Mouse (Mus musculus) CD4-positive helper T cell, adult 2 months (primary cell): ENCODE results near the gene Klhdc9.
"Not testable (repeated sequence)": the region's sequence is repeated elsewhere in the genome, so short reads cannot be mapped to it uniquely, and the experiment has no call there.

Source experiments
- DNase-seq: peaks from one replicate; pipeline ENCODE4 v3.0.0-alpha.2; 2012; ENCODE audit warnings: low read depth, missing footprints, low spot score

Klhdc9 gene

DNA sequence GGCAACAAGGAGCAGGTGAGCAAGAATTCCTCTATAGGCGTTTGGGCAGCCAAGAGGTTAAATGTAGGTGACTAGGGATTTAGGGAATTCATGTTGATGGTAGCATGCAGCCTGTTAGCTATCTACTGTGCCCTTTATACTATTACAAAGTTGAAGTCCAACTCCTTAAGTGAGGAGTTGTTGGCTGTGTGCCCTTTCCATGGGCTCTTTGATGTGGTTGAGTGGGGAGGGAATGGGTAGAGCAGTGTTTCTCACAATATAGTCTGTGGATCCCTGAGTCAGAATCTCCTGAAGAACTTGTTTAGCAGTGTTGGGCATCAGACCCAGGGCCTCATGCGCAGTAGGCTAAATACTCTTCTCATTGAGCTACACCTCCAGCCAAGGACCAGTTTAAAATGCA, 3.8 kb downstream of the Klhdc9 start:
- no peak for DNase-seq

DNA sequence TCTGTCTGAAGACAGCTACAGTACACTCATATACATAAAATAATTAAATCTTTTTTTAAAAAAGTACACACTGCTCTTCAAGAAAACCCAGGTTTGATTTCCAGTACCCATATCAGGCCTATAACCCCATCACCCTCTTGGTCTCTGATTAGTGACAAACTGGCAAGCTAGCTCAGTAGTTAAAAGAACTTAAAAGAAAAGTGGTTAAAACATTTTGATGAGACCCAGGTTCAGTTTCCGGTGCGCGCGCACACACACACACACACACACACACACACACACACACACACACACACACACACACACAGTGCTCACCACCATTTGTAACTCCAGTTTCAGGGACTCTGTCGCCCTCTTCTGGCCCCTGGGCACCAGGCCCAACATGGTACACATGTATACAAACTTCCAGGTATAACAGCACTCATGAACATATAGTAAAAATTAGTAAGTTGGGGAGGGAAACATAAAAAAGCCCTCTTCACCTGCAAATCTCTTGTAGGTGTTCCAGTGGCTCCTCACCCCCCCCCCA, 4.7 kb downstream of the Klhdc9 start:
- peak; percentile 90 for DNase-seq

DNA sequence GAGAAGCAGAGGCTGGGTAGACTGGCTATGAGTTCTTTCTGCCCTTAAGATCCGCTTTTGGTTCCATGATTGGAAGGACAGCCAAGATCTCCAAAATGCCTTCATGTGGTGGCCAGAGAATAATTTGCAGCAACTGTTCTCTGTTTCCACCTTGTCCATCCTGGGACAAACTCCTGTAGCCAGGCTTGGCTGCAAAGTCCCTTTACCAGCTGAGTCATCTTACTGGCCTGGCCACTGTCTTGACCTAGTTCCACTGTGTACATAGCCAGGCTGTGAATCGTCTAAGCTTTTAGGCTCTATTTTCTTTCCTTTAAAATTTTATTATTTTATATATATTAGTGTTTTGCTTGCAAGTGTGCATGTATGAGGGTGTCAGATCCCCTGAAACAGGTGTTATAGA, 11.4 kb downstream of the Klhdc9 start:
- no peak for DNase-seq

DNA sequence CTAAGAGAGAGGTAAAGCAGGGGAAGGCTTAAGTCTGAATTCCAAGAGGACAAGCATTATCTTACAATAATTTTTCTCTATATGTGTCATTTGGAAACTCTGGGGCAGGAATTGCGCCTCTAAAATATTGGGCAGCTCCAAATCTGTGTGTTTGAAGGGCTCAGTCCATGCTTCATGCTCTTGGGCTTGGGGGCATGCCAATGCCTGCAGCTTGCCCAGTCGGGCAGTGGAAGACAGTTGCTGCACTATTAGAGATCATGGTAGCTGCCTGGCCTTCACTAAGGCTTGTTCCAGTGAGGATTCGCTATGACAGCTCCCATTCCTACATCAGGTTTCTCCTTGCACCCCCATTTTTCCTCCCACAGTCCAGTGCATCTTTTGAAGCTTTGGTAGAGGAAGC, 11.9 kb downstream of the Klhdc9 start:
- no peak for DNase-seq

DNA sequence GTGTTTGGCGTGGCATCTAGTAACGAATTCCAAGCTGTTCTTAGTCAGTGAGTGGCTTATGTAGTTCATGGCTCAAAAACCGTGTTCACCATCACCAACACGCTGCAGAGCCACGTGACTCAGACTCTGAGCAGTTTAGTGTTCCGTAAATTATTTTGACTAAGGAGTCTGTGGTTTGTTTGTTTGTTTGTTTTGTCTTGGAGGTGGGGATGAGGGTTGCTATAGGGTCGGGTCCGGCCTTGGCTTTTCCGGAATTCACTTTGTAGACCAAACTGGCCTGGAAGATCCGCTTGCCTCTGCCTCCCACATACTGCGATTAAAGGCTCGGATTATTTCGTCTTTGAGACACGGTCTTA, 14.5 kb downstream of the Klhdc9 start:
- DNase-seq: peak; percentile 42

DNA sequence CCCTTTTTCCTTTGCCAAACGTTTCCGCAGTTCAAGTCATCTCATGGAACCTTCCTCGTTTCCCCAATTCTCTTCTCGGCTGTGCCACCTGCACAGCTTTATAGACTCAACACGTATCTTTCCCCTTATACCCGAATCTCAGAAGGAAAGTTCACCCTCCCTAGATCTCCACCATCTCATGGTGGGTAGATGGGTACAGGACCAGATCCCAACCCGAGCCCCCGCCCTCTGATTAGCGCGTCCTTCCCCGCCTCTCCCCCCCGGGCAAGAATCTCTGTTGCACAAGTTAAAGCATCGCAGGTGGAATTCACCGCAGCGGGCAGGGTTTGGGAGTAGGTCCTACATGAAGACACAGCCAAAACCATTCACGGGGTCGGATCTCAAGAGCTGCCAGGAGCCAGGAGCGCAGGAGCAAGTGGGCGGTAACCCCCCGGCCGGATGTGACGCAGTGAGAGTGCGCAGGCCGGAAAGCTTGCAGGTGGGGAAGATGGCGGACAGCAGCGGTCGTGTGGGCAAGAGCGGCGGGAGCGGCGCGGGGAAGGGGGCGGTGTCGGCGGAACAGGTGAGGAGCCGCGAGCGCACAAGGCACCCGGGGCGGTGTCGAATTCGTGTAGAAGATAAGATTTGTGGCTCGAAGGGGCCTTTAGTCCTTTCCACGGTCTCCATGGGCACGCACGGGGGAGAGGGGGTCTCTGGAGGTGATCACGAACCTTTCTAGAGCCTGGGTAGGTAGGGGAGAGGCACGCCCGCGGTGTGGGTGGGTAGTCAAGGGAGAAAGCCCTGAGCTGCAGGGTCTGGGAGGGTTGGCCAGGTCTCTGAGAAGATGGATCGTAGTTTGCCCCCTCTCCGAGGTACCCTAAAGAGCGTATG, 15.1 kb downstream of the Klhdc9 start, which contains the start of the genes Nit1 and Pfdn2:
Gene Nit1 (minus strand): TSS at position 422 of the 870 bp plus-strand sequence.
Gene Pfdn2 (plus strand): TSS at position 446 of the 870 bp plus-strand sequence.
- peak; percentile 92 for DNase-seq

DNA sequence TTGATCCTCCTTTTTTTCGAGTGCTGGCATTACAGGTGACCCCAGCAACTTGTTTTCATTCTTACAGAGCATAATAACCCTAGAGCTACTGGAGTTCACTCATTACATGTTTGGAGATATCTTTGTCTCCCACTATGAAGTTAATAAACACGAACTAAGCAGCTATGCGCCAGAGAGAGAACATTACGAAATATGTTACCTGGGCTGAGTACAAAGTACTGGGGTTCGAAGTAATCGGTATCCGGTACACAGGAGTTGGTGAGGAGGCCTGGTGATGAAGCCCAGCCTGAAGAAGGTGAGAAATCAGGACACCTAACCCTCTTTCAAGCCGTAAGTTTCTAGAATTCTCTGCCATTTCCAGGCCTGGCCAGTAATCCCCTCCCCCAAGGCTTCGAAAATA, 15.9 kb downstream of the Klhdc9 start:
- no peak for DNase-seq

DNA sequence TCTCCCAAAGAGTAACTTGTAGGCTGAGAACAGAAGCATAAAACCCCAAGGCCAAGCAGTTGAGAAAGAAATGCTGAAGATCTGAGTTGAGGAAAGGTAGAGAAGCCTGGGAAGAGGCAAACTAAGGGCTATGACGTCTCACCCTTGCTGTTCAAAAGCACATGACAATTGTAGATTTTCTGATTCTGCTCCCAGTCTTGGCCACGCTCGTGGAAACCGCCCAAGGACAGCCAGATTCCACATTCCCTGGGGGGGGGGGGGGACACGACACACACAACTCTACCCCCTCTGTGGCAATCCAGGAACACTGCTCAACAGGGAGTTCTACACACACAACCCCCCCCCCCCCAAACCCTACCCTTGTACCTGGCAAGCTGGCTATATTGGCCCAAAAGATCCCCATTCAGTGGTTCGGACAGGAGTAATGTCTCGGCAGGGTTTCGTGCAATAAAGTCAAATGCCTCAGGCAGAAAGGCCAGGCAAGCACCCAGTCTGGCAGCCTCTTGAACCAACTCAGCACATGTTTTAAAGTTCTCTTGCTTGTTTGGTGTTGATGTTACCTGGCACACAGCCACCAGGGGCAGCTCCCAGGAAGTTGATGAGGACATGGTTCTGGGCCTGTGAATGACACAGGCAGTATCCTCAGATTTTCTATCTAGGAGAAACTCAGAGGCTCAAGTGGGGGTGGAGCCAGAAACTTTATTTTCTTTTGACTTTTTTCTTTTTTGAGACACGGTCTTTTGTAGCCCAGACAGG, 16.5 kb downstream of the Klhdc9 start:
- DNase-seq: peak; percentile 26

DNA sequence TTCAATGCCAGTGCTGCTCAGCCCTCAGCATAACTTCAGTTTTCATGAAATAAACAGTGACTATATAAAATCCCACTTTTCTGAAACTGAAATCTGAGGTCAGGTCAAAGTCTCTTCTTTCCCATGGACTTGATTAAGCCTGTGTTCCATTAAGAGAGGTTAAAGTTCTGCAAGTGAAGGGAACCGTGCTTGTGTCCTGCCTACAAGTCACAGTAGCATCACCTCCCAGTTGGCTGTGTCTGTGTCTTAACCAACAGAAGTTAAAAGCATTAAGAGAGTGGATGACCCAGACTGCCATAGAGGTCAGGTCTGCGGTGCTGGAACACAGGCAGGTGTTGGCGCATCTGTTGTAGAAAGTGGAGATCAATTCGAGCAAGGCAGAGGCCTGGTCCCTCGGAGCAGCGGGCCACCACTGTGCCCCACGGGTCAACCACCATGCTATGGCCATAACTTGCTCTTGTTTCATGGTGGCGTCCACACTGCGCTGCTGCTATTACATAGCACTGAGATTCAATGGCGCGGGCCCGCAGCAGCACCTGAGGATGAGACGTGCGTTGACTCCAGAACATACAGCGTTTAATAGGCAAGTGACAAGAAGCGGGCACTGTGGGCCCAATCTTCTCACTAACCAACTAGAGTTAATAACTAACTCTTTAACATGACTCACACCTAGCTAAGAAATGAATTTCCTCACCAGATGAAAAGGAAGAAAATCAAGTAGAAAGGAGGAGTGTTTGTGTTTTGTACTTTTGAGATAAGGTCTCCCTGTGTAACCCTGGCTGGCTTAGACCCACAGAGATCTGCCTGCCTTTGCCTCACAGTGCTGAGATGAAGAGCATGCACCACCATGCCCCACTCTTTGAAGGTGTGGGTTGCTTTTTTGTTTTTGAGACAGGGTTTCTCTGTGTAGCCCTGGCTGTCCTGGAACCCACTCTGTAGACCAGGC, 18.1 kb downstream of the Klhdc9 start:
- no peak for DNase-seq

DNA sequence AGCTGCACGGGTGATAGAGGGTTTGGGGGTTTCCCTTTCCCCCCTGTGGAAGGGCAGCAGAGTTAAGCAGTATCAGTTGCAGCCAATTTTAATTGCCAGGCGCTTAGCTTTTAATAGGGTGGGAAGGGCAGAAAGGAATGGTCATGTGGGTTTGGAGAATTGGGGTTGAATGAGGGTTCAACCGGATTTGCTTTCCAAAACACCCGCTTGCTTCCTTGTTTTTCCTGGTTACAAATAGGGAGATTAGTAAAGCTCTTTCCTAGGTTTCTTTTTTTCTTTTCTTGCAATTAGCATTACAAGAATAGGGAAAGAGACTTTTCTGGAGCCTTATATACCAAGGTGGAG, 30.4 kb downstream of the Klhdc9 start:
- DNase-seq: no peak

DNA sequence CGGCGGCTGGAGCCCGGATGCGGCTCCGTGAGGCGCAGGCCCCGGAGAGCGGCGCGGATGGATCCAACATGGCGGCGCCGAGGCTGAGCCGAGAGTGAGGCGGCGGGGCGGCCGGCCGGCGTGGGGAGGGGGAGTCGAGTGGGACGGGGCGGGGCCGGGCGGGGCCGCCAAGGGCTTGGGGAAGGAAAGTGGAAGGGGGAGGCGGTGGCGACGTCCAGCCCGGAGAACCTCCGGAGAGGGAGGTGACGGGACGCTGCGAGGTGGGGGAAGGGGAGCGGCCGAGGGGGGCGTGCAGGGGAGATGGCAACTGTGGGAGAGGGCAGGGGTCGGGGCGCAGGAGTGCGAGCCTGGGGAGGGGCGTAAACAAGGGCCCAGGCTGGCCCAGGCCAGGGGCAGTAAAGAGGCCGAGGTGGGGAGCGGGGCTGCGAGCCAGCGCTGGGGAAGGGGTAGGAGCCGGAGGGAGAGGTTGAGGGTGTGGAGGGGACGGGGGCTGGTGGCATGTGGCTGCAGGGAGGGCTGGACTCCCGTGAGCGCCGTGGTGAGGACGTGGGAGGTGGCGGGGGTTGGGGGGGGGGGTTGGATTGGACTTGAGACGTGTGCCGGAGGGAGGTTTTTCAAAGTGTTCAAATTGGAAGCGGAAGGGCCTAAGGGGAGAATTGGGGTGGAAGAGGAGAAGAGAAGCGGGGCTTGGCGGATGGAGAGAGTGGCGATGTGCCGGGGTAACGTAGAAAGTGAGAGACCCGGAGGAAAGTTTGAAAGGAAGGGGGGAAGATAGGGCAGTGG, 31.0 kb downstream of the Klhdc9 start:
- peak; percentile 49 for DNase-seq

DNA sequence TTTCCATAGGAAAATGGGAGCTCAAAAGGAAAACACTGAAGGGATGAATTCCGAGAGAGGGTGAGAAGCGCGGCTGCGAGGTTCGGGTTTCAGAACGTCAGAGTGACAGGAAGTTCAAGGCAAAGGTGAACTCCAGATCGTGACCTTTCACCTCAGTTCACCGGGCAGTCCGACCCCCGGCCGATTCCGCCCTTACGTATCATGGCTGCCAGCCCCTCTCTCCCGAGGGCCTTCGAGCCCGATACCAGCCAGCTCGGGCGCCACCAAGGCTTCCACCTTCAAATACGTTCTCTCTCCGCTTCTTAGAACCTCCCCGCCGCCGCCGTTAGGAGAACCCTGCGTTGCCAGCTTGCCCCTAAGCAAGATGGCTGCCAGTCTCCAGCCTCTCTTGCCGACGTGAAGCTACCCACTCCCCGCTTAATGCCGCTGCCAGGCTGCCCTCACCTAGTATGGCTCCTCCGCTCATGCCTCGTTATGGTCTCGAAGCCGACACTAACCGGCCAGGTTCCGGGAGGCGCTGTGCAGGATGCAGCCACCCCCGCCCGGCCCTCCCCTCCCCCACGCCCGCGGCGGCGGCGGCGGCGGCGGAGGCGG, 31.7 kb downstream of the Klhdc9 start, which contains the start of gene Dedd:
Gene Dedd (plus strand): TSS at position 307 of the 594 bp plus-strand sequence.
- peak; percentile 96 for DNase-seq

DNA sequence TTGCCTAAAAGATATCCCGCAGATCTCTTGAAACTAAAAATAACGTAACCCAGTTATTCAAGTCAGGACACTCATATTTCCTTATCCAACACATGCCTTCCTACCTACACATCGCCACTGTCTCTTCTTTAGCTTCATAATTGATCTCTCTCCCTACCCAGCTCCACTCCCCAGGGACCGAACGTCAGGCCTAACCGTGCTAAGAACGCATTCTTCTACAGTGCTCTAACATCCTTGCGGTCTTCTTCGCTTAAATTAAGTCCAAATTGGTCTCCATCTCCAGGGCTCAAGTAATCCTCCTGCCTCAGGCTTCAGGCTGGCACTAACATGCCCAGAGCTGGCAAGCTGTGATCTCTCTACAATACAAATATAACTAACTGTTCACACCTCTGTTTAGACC, 32.4 kb downstream of the Klhdc9 start:
- no peak for DNase-seq

DNA sequence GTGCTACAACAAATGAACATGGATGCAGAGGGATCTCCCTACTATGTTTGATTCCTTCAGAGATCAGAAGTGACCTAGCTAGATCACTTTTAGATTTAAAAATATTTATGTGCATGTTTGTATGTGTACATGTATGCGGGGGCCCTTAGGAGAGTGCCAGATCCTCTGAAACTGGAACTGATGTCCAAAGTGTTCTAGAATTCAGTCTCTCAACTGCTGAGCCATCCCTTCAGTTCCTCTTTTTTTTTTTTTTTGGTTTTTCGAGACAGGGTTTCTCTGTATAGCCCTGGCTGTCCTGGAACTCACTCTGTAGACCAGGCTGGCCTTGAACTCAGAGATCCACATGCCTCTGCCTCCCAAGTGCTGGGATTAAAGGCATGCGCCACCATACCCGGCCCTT, 34.0 kb downstream of the Klhdc9 start:
- not testable (repeated sequence) for DNase-seq

DNA sequence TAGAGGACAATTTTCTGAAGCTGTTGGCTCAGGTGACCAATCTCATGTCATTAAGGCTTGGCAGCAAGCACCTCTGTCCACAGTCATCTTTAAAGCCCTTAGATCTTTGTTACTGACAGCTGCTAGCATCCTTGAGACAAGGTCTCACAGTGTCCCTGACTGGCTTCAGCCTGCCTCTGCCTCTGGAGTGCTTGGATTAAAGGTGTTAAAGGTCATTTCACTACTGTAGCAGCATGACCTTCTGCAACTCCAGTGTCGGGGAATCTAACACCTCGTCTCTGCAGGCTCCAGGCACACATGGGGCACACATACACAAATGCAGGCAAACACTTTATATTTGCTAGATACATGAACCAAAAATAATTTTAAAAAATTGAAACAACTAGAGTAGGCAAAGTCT, 35.0 kb downstream of the Klhdc9 start:
- DNase-seq: no peak

DNA sequence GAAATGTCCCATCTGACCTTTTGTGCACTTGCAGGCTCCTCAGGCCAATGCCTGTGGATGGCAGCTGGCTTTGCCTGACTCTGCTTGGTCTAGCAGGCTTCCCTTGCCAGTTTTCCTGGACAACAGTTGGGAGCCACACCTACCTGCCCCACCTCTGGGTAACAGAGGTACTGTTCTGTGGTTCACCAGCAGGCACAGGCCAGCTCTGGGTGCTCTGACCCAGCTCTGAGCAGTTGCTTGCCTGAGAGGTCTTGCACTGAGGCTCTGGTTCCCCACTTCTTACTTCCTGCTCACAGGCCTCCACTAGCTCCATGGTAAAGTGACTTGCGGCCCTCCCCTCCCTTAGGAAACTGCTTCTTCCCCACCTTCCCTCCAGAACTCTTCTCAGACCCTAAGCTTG, 38.6 kb downstream of the Klhdc9 start:
- DNase-seq: no peak

DNA sequence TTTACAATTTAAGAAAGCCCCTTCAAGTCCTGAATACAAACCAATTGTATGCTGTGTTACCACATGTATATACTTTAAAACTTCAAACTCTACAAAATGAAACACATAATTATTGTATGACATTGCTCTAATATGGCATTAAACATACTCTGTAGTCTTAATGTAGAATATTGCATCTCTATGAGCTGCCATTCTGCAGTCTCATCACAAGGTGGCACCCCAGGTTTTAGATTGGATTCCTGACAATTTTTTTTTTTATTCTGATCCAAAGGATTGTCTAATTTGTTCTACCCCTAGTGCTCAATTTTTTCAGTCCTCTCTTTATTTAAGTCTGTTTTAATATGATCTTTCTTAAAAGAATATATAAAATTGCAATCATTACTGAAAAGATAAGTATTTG, 39.2 kb downstream of the Klhdc9 start:
- DNase-seq: peak; percentile 45

DNA sequence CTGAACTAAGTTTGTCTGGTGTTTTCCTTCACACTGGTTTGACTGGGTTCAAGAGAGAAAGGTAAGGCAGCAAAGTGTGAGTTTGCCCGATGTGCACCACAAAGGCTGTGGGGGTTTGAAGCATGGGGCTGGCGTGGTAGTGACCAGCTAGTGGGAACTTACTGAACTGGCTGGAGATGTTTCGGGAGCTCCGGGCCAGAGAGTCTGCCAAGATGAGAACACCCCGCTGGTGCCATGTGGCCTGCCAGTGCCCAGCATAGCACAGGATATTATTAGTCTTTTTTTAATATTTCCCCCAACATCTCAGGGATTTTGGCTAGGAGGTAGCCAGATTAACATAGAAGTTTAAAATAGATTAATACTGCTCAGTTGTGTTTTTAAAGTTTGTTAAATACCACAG, 40.4 kb downstream of the Klhdc9 start:
- no peak for DNase-seq

DNA sequence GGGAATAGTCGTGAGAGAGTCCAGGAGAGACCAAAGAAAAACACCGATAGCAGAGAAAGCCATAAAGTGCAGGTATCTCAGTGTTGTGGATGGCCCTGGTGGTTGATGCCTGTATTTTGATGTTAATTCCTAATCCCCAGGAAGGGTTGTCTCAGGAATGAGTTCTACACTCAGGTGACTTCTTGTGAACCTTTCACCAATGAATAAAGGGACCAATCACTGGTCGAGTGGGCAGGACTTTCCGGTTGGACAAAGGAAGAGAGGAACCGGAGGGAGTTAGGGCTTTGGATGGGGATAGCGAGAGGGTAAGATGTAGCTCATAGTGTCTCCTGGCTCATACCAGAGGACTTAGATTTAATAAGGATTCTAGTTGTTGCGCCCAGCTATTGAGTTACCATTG, 40.9 kb downstream of the Klhdc9 start:
- DNase-seq: no peak

DNA sequence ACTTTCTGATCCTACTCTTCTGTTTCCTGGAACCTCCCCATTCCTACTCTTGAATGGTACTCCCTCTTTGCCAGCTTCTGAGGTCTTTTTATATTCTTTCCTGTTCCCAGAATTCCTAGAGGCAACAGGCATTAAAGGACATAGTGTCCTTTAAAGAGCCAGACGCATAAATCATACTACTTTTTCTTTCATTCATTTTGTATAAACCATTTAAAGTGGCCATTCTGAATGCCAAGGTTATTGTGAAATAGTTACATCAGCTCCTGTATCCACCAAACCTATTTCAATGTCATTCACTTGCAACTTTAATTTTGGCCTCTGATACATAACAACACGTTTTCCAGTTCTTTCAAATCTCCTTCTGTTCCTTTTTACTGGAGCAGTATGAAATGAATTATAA, 51.3 kb downstream of the Klhdc9 start:
- no peak for DNase-seq
